Mouse (Mus musculus): ENCODE measurements around the gene Pam.
"Not testable (repeated sequence)": the region's sequence is repeated elsewhere in the genome, so short reads cannot be mapped to it uniquely, and the experiment has no call there.

Gene Pam

GRCm38 (mm10) chr1:97960124-97960523, 135.3 kb downstream of the Pam start:
- no peak for DNase-seq

DNA sequence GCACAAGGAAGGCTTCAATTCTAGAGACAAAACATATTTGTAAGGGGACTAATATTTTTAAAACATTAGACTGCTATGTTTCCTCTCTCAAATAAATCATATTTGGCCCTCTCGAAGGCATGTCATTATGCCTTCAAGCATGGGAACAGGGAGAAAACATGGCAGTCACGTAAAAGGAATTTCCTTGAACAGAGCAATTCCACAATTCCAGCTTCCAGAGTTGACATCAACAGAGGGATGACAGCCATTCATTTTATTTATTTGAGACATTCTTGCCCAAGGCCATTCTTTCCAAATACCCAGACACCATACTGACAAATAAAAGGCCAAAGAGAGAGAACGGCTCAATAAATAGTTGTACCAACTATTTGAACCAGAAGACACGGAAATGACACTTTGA, 136.7 kb downstream of the Pam start:
- DNase-seq: no peak

- DNase-seq: not testable (repeated sequence)
Observed at GRCm38 (mm10) chr1:97949258-97949657, 146.2 kb downstream of the Pam start.

- DNase-seq: no peak
Observed at GRCm38 (mm10) chr1:97947100-97947499, 148.3 kb downstream of the Pam start.

- no peak for DNase-seq
Observed at GRCm38 (mm10) chr1:97943908-97944608, 151.4 kb downstream of the Pam start.

DNA sequence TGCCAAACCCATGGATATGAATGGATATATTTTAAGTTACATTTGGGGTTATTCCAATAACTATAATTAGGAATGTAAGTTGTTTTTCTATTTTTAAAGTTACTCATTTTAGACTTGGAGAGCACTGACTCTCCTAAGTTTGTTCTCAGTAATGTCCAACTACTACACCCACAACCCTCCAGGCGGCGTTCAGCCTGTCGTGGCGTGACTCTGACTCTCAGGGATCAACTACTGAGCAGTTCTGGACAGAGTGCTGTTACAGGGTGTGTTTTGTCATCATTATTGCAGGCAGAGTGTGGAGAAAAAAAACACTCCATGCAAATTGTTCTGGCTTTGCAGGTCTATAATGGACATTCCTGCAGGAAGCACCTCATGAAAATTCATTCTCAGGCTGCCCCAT, 152.0 kb downstream of the Pam start:
- no peak for DNase-seq

- no peak for DNase-seq
Observed at GRCm38 (mm10) chr1:97942966-97943365, 152.5 kb downstream of the Pam start.

DNA sequence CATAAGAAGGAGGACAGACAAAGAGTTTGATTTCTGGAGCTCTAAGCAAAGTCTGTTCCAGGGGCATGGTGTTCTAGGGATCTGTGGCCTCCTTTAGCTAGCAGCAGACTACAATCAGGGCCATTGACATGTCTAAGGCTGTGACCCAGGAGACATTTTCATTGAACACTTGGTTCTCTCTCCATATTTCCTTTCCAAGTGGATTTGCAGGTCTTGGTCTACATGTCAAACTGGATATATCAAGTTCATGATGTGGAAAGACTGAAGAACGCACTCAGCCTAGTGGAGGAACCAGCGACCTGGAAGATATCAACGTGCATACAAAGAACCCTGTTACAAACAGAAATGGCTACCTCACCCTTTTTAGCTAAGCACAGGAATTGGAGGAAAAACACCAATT, 156.9 kb downstream of the Pam start:
- DNase-seq: peak; percentile 24 to 31

- DNase-seq: peak; percentile 7 to 17
Observed at GRCm38 (mm10) chr1:97938053-97938452, 157.4 kb downstream of the Pam start.

- DNase-seq: no peak
Observed at GRCm38 (mm10) chr1:97934940-97935339, 160.5 kb downstream of the Pam start.

GRCm38 (mm10) chr1:97931220-97931619, 164.2 kb downstream of the Pam start:
- DNase-seq: no peak

DNA sequence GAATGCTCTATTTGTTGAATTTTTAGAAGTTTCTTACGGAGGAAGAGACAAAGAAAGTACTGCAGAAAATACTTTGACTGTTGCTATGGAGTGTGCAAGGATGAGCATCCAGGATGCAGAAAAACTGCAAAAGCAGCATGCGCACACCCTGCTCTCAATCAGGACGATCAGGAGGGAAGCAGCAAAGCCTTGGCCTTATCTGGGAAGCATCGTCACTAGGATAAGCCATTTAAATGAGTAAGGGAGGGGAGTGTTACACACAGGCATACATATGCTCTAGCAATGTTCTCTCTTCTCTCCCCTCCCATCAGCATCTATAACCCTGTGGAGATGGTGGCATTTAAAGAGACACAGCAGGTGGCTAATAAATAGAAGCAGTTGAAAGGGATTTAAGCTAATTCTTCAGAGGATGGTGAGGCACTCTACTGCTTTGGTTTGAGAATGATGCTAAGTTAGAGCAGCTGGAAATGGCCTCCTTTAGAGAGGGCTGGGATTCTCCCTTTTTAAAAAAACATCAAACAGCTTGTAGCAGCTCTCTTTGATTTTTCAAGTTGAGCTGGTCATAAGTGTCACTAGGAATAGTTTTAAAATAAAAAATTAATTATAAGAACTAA, 165.9 kb downstream of the Pam start:
- DNase-seq: no peak

- no peak for DNase-seq
Observed at GRCm38 (mm10) chr1:97926789-97927188, 168.7 kb downstream of the Pam start.

DNA sequence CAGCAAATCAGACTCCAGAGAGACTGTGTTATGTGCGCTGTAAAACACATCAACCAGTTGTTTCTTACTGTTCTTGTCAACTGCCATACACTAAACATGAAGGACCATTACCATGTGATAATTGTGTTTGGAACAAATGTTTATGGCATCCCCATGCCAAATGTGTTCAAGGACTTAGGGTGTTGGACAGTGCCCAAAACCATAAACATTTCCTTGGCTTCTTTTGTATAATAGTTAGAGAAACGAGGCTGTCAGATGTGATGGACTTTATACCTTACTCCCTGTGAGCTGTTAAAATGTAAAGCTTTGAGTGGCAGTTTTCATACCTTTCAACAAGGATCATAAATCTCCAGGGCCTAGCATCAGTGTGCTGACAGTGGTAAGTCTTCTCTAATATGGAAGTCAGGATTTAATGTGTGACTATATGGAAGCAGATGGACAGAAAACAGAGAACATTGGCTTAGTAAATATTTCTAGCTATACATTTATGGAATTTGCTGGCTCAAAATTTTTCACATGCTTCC, 169.4 kb downstream of the Pam start:
- DNase-seq: no peak

DNA sequence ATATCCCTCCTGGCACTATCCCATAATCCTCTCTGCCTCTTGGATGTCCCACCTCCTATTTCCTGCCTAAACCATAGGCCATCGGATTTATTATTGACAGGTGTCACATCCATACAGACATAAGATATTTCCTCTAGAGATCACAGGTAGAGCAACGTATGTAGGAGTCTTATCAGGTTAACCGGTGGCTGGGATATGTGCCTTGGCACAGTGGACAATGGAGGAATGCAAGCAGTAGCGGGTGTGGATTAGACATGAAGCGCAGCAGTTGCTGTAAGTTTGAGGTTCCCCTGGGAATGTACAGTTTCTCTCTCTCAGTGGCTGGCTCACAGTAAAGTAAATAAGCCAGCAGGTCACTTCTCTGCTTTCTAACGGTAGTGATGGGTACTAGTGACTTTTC, 173.1 kb downstream of the Pam start:
- DNase-seq: no peak

DNA sequence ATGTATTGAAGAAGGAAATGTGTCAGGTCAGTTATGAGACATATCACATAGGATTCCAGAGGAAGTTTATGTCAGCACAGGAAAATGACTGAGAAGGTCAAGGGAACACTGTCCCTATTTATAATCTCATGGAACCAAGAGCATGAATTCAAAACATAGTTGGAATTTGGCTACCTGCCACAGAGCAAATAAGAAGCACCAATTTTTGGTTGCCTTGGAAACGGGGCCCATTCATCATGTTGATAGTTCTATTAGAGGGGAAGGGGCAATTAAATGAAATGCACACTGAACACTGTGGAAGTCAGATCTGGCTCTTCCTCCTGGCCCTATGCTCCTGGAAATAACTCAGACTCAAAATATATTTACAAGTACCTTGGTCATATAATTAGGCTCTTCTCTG, 173.6 kb downstream of the Pam start:
- DNase-seq: no peak

DNA sequence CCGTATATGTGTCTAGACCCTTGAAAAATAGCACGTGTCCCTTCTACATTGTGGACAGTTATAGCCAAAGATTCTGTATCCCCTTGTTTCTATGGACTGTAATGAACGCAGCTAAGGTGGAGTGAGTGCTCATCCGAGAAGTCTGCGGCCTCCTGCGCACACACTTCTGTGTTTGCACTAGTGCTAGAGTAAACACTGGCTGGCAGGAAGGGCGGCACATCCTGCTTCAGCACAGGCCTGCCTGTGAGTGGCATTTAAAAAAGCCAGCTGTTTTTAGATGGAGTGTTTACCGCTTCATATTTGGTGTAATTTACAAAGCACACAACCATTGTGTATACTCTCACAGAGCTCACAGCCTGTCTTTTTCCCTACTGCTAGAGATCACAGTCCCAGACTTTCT, 177.0 kb downstream of the Pam start:
- DNase-seq: no peak

GRCm38 (mm10) chr1:97916971-97917234, 178.5 kb downstream of the Pam start:
- DNase-seq: no peak

GRCm38 (mm10) chr1:97916218-97916970, 179.1 kb downstream of the Pam start:
- DNase-seq: no peak

DNA sequence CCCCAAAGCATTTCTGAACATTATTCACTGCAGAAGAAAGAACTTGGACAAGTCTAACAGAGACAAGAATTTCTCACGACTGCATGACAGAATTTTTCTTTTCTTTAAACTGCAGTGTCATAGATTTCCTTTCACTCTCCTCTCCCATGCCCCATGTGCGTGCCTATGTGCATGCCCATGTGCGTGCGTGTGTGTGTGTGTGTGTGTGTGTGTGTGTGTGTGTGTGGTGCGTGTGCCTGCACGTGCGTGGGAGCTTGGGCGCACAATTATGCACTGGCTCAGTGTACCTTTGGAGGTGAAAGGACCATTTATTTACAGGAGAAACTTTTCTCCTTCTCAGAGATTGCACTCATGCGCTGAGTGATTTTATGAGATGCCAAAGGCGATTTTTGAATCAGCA, 179.7 kb downstream of the Pam start:
- DNase-seq: no peak

GRCm38 (mm10) chr1:97910874-97911273, 184.6 kb downstream of the Pam start:
- DNase-seq: no peak

- no peak for DNase-seq
Observed at GRCm38 (mm10) chr1:97909561-97909960, 185.9 kb downstream of the Pam start.

DNA sequence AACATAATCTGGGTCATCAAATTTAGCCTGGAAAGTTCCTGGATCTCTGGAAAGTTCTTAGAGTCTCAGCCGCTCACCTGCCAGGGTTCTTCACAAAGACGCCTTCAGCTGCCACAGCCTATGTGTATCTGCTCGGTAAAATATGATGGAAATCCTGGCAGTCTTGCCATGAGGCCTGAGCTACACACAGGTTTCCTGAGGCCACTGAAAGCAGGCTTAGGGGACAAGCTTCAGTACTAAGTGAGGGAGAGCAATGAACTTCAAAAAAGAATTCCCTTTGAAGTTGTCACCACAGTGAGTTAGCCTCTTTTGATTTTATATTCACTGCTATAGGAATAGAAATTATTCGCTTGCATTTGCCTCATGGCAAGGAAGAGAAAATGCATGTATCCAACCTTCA, 186.7 kb downstream of the Pam start:
- DNase-seq: no peak

DNA sequence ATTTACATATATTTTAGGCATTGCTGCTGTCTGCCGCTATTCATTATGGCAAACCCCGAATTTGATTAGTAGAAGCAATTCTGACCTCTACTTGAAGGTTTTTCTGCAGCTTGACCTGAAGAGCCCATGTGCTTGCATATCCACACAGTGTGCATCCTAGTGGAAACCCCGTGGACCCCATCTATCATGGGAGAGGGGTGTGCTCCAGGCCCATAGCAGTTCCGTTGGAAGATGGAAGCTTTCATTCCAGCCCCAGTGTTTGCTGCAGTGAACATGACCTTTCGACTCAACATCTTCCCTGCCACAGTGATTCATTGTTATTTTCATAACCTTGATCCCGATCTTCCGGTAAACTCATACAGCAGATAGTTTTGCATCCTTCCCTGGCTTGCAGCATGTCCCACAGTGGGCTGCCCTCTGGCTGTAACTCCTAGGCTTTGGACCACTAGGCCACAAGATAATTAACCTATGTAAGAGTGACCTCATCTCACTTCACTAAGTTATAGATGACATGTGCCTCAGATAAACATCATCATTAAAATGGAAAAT, 191.5 kb downstream of the Pam start:
- no peak for DNase-seq

All from cerebellum, postnatal 14 days (tissue).